Mouse (Mus musculus) forebrain, embryonic 14.5 days (tissue): Measurements from ENCODE around the gene Ttc25. TPM values are rescaled to one million over a fixed set of nuclear protein-coding genes. Genes with fewer than 3 reads are reported as not detected.

Source experiments
- ATAC-seq: fragments of 200-750 bp; cut with Nextera tagmentation; 2 replicates; pipeline ENCODE4 v1.8.0; 2017; ENCODE audit warnings: mild to moderate bottlenecking, moderate library complexity
- DNase-seq: peaks from one replicate; pipeline ENCODE4 v3.0.0-alpha.2; 2015; ENCODE audit warnings: low spot score
- H3K27ac ChIP-seq: fragments of 300-500 bp; sonication (generic); 2 replicates; pipeline ENCODE4 v1.5.1; 2014; ENCODE audit warnings: low read depth, mild to moderate bottlenecking, control low read depth, low read length, moderate library complexity
- H3K27me3 ChIP-seq: fragments of 300-500 bp; sonication (generic); replicated peaks from 2 replicates; pipeline ENCODE4 v1.6.1; 2014; ENCODE audit warnings: low read length, control low read depth, mixed read lengths; ENCODE audit not compliant: control insufficient read depth, insufficient read depth
- H3K36me3 ChIP-seq: fragments of 300-500 bp; sonication (generic); 2 replicates; pipeline ENCODE4 v1.6.1; 2014; ENCODE audit warnings: low read length, control low read depth; ENCODE audit not compliant: control insufficient read depth, insufficient read depth
- H3K4me1 ChIP-seq: fragments of 300-500 bp; sonication (generic); 2 replicates; pipeline ENCODE4 v1.6.1; 2014; ENCODE audit warnings: antibody characterized with exemption, low read length, control low read depth; ENCODE audit not compliant: control insufficient read depth, insufficient read depth
- H3K4me2 ChIP-seq: fragments of 300-500 bp; sonication (generic); 2 replicates; pipeline ENCODE4 v1.6.1; 2014; ENCODE audit warnings: mild to moderate bottlenecking, control low read depth, low read length
- H3K4me3 ChIP-seq: fragments of 300-500 bp; sonication (generic); 2 replicates; pipeline ENCODE4 v1.5.1; 2014; ENCODE audit warnings: low read depth, low read length, control low read depth
- H3K9ac ChIP-seq: fragments of 300-500 bp; sonication (generic); 2 replicates; pipeline ENCODE4 v1.6.1; 2014; ENCODE audit warnings: mild to moderate bottlenecking, low read length, control low read depth, moderate library complexity
- H3K9me3 ChIP-seq: fragments of 300-500 bp; sonication (generic); replicated peaks from 2 replicates; pipeline ENCODE4 v1.6.1; 2016; ENCODE audit warnings: low read length, control low read depth, mixed read lengths; ENCODE audit not compliant: control insufficient read depth
- WGBS: fragments of 180-500 bp; shearing (Covaris S2); extraction: QIAGEN DNeasy Blood & Tissue Kit; methylation state at CpG from one replicate; pipeline ENCODE4 v1.1.7; 2014; 5-methylcytosine and 5-hydroxymethylcytosine counted together
- polyA plus RNA-seq: library from polyadenylated mRNA; unstranded; fragments of >200 nt; fragmentation: Nextera tagmentation; extraction: Ambion mirVana; gene quantifications from 2 replicates; pipeline ENCODE4 v1.2.1, GENCODE M21; 2014

Gene Ttc25
- polyA plus RNA-seq, 1 experiment from 2014 or later, result 1.7 TPM

DNA sequence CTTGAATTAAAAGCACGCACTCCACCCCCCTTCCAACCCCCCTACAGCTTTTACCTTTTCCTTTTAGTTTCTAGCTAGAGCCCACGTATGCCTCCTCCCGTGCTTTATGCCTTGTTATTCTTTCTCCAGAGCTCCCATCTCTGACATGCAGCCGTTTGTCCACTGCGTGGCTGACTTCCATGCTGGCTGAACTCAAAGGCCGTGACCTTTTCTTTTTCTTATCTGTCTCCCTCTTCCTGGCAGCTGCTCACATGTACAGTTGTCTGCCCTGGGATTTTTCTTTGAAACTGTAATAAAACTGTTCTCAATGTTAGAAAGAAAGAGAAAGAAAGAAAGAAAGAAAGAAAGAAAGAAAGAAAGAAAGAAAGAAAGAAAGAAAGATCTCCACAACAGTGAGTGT, 4.4 kb upstream of the Ttc25 start:
- Histone ChIP-seq H3K4me3 (no peak overlapping the region), H3K9me3 (no peaks in the 10 kb centered on the region), H3K27ac (no peak overlapping the region), H3K4me2 (no peak overlapping the region), H3K4me1 (peaks cover 6% of the 10 kb centered on the region), H3K27me3 (no peaks in the 10 kb centered on the region), H3K9ac (no peak overlapping the region), H3K36me3 (no peaks in the 10 kb centered on the region)
- 72% methylated on average over 6 of the region's 6 CpGs for WGBS
- no peak for ATAC-seq
- DNase-seq, result no peak

DNA sequence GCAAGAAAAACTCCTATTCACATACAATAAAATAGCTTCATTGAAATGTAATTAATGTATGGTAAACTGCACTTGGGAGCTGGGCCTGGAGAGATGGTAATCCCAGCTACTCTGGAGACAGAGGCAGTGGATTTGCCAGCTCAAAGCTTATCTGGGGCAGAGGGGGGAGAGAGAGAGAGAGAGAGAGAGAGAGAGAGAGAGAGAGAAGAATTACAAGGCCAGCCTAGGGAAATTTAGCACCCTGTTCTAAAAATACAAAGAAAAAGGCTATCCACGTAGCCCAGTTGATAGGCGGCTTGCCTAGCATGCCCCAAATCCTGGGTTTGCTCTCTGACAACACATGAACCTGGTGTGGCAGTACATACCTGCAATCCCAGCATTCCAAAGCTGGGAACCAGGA, 3.8 kb upstream of the Ttc25 start:
- peaks cover 6% of the 10 kb centered on the region for H3K4me1 ChIP-seq
- no peaks in the 10 kb centered on the region for H3K36me3 ChIP-seq
- H3K27me3 ChIP-seq, result no peaks in the 10 kb centered on the region
- no peak overlapping the region for H3K9ac ChIP-seq
- no peak overlapping the region for H3K4me2 ChIP-seq
- DNase-seq, result no peak
- no peak overlapping the region for H3K27ac ChIP-seq
- H3K4me3 ChIP-seq, result no peak overlapping the region
- no peaks in the 10 kb centered on the region for H3K9me3 ChIP-seq
- 94% methylated on average over 2 of the region's 2 CpGs for WGBS
- no peak for ATAC-seq

DNA sequence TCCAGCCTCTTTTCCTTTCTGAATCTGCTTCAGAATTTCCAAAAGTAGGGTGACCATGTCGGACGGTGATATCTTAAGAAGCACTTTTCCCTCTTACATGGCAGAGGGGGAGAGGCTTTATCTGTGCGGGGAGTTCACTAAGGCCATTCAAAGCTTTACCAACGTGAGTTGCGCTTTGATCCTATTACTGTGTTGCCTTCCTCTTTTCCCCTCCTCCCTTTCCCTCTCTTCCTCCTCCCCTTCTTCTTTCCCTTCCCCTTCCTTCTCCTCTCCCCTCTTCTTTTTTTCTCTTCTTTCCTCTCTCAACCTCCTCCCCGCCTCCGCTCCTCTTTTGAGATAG, 309 bp downstream of the Ttc25 start:
- Histone ChIP-seq H3K27me3 (no peaks in the 10 kb centered on the region), H3K4me3 (peak overlapping the region; percentile 40), H3K4me1 (peaks cover 6% of the 10 kb centered on the region), H3K36me3 (no peaks in the 10 kb centered on the region), H3K27ac (no peak overlapping the region), H3K4me2 (peak overlapping the region; percentile 77), H3K9ac (peak overlapping the region; percentile 67), H3K9me3 (no peaks in the 10 kb centered on the region)
- ATAC-seq (peak; percentile 53), DNase-seq (no peak)
- WGBS, result 27% methylated on average over 7 of the region's 7 CpGs

DNA sequence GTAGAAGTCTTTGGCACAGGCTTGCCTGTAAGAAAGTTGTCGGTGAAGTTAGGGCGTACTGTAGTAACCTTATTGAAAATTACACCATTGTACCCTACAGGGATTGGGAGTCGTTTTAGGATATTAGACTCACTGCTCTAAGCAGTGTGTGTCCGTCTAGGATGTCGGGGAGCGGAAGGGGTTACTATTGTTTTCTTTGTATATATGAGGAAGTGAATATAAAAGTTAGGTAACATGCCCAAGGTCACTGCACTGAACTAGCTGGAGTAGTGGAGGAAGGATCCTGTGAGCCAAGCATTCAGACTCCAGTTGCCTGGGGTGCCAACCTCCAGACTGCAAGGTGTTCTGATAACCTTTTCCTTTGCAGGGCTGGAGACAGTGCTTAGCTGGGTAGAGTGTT, 1.5 kb downstream of the Ttc25 start:
- no peak overlapping the region for H3K4me2 ChIP-seq
- ATAC-seq (no peak), DNase-seq (no peak)
- no peak overlapping the region for H3K27ac ChIP-seq
- no peak overlapping the region for H3K4me3 ChIP-seq
- peaks cover 6% of the 10 kb centered on the region for H3K4me1 ChIP-seq
- no peaks in the 10 kb centered on the region for H3K9me3 ChIP-seq
- 87% methylated on average over 6 of the region's 6 CpGs for WGBS
- no peaks in the 10 kb centered on the region for H3K36me3 ChIP-seq
- no peak overlapping the region for H3K9ac ChIP-seq
- H3K27me3 ChIP-seq, result no peaks in the 10 kb centered on the region

DNA sequence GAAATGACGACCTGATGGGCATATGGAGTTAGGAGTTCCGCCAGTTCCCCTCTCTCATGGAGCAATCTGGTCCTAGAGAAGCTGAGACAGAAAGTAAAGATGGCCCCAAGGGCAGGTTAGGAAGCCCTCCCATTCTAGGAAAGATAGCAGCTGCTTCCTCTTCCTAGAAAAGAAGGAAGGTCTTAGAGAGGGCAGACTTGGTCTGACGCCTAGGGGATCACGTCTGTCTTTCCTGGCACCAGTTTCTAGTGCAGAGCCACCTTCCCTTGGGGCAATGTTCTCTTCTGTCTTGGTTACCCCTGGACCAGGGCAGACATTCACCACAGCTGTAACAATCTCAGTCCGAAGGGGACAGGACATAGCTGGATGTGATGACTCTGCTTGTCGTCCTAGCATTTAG, 2.7 kb downstream of the Ttc25 start:
- H3K27me3 ChIP-seq, result no peaks in the 10 kb centered on the region
- H3K9ac ChIP-seq, result no peak overlapping the region
- peaks cover 6% of the 10 kb centered on the region for H3K4me1 ChIP-seq
- 82% methylated on average over 6 of the region's 6 CpGs for WGBS
- no peaks in the 10 kb centered on the region for H3K36me3 ChIP-seq
- ATAC-seq, result no peak
- no peak overlapping the region for H3K27ac ChIP-seq
- DNase-seq, result no peak
- no peak overlapping the region for H3K4me3 ChIP-seq
- no peaks in the 10 kb centered on the region for H3K9me3 ChIP-seq
- H3K4me2 ChIP-seq, result no peak overlapping the region

DNA sequence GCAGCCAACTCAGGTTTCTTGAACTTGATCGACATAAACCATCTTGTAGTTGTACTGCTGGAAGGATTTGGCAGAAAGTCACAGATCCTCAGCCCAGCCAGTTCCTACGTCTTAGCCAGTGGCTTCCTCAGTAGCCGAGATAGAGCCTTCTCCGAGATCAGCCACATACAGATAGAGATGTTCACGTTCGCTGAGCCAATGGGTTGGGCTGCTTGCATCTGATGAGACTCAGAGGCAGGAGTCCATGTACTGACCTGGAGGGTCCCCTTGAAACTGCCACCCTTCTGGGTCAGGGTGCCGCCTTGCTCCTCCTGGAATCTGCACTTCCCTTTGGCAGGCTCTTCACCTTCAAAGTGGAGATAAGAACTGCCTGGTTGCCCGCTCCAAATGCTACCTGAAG, 4.1 kb downstream of the Ttc25 start:
- H3K4me3 ChIP-seq, result no peak overlapping the region
- peaks cover 6% of the 10 kb centered on the region for H3K4me1 ChIP-seq
- H3K9me3 ChIP-seq, result no peaks in the 10 kb centered on the region
- no peaks in the 10 kb centered on the region for H3K27me3 ChIP-seq
- ATAC-seq (no peak), DNase-seq (no peak)
- H3K4me2 ChIP-seq, result no peak overlapping the region
- no peak overlapping the region for H3K9ac ChIP-seq
- WGBS, result 86% methylated on average over 8 of the region's 8 CpGs
- H3K36me3 ChIP-seq, result no peaks in the 10 kb centered on the region
- H3K27ac ChIP-seq, result no peak overlapping the region

DNA sequence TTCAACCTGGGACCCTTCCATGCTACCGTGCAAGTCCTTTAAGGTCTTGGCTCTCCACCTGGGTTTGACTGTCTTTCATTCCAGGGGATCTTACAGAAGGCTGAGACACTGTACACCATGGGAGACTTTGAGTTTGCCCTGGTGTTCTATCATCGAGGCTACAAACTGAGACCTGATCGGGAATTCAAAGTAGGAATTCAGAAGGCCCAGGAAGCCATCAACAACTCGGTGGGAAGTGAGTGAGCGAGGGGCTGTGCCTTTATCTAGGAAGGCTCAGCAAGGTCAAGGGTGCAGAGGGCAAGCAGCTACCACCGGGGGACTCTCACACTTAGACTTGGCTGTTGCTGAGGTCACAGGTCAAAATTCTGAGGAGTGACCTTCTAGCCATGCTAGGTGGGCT, 4.7 kb downstream of the Ttc25 start:
- H3K27me3 ChIP-seq, result no peaks in the 10 kb centered on the region
- no peak overlapping the region for H3K27ac ChIP-seq
- no peaks in the 10 kb centered on the region for H3K9me3 ChIP-seq
- ATAC-seq (no peak), DNase-seq (no peak)
- no peak overlapping the region for H3K4me2 ChIP-seq
- no peaks in the 10 kb centered on the region for H3K36me3 ChIP-seq
- no peak overlapping the region for H3K4me3 ChIP-seq
- WGBS, result 81% methylated on average over 6 of the region's 6 CpGs
- no peak overlapping the region for H3K9ac ChIP-seq
- peaks cover 1% of the 10 kb centered on the region for H3K4me1 ChIP-seq

DNA sequence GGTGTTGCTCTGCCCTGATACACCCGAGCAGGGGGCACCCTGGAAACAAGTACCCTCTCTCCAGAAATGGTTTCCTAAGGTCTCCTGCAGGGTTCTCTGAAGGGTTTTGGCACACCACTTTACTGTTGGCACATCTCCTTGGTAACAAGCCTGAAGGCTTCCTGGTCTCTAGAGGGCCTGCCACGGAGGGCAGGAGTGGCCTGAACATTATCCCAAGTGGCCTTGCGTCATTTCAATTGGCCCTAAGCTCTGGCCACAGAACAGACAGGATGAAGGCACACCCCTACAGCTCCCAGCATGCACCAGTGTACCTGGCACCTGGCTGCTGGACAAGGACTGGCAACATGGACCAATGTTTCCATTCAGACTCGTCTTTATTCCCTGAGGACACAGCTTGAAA, 7.4 kb downstream of the Ttc25 start:
- ATAC-seq (no peak), DNase-seq (no peak)
- WGBS, result 81% methylated on average over 4 of the region's 4 CpGs

DNA sequence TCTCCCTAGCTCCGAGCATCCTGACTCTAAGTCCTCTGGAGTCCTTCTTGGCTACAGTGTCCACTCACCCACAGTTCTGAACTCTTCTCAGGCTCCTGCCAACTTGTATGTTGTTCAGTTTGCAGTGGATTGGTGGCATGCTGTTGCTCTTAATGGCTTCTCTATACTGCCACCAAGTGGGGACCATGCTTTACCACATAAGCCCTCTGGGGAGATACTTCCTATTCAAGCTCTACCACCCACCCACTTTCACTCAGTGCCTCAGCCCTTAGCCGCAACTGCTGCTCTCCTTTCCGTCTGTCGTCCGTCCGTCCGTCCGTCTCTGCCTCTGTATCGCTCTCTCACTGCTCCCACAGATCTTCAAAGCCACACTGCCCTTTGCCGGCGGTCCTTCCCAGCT, 10.2 kb downstream of the Ttc25 start:
- DNase-seq (peak; percentile 91), ATAC-seq (peak; percentile 75; the same call in 1 of the 2 replicates)
- WGBS, result 16% methylated on average over 11 of the region's 11 CpGs
- no peak overlapping the region for H3K4me3 ChIP-seq
- no peaks in the 10 kb centered on the region for H3K36me3 ChIP-seq
- H3K9ac ChIP-seq, result peak overlapping the region; percentile 2; the same call in 1 of the 2 replicates
- no peaks in the 10 kb centered on the region for H3K9me3 ChIP-seq
- no peaks in the 10 kb centered on the region for H3K27me3 ChIP-seq
- no peaks in the 10 kb centered on the region for H3K4me1 ChIP-seq
- H3K4me2 ChIP-seq, result 0 out of 2 replicates have a peak overlapping the region, but pooled peaks have one; percentile 19
- H3K27ac ChIP-seq, result no peak overlapping the region

More for the DNA sequence above, 7.4 kb downstream of the Ttc25 start:
- Histone ChIP-seq H3K27me3 (no peaks in the 10 kb centered on the region), H3K4me1 (no peaks in the 10 kb centered on the region), H3K36me3 (no peaks in the 10 kb centered on the region), H3K4me2 (no peak overlapping the region), H3K4me3 (no peak overlapping the region), H3K27ac (no peak overlapping the region), H3K9me3 (no peaks in the 10 kb centered on the region), H3K9ac (no peak overlapping the region)
